ENCODE assay signal across 16 mouse cellular contexts in the genomic region with DNA sequence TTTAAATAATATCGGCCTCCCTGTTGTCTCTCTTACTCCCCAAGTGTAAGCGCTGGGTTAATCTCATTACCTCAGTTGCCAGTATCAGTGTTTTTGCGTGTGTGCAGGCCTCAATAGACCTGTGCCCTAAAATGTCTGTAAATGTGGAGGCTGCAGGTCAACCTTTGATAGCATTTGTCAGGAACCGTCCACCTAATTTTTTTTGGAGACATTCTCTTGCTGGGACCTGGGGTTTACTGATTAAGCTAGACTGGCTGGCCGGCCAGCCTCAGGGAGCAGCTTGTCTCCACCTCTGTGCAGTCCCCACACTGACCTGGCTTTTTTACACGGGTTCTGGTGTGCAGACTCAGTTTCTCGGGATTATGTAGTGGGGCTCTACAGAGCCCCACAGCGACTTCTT. TPM values are rescaled to one million over a fixed set of nuclear protein-coding genes. Genes with fewer than 3 reads are reported as not detected.
DNase-seq lines count a peak whose midpoint lies in the region; ATAC-seq and TF ChIP-seq lines count a peak whose summit lies in the region.
"Had no signal": no experiment of that assay in that cellular context is flagged by ENCODE, and none has a peak within 500 bp of the region (broad histone marks: within the 10 kb centered on the region; RNA-seq: fewer than 3 reads in every experiment).

No protein-coding gene starts in this region.

- no peak for ATAC-seq in heart, embryonic 14.5 days (ENCODE audit: insufficient number of reproducible peaks, insufficient read depth, low FRiP score, low read depth)
- ATAC-seq in stomach, embryonic 14.5 days (ENCODE audit: insufficient number of reproducible peaks, insufficient read depth, low FRiP score, low read depth) = 0 out of 2 replicates have a peak, but pooled peaks have one; percentile 34
- ATAC-seq in stomach, postnatal 0 days (ENCODE audit: low FRiP score, low TSS enrichment) = no peak
- ATAC-seq in liver, embryonic 12.5 days = peak; percentile 89
- ATAC-seq in CD4-positive, CD25-positive, alpha-beta regulatory T cell, adult 4 months = no peak
- ATAC-seq: intestine, embryonic 15.5 days had no signal

- no peaks in the 10 kb centered on the region for H3K9me3 ChIP-seq in heart, embryonic 14.5 days (ENCODE audit: control insufficient read depth, low read length)
- no peaks in the 10 kb centered on the region for H3K9me3 ChIP-seq in stomach, embryonic 14.5 days (ENCODE audit: control insufficient read depth, low read depth, low read length)
- no peaks in the 10 kb centered on the region for H3K9me3 ChIP-seq in stomach, postnatal 0 days (ENCODE audit: control insufficient read depth, low read length)
- H3K9me3 ChIP-seq in liver, embryonic 12.5 days (replicated peaks) = no peaks in the 10 kb centered on the region
- peaks cover 3% of the 10 kb centered on the region; the same call in 1 of the 2 replicates for H3K9me3 ChIP-seq in forebrain, embryonic 10.5 days
- H3K9me3 ChIP-seq: intestine, embryonic 15.5 days; limb, embryonic 15.5 days; neural tube, embryonic 13.5 days had no signal

- 0 out of 4 replicates have a peak overlapping the region, but pooled peaks of 1 of the 2 experiments have one; percentile 19 for H3K27ac ChIP-seq in heart, embryonic 14.5 days (replicated peaks in 1 of 2; ENCODE audit: control insufficient read depth in 1 of 2, insufficient read depth in 1 of 2, low read depth in 2 of 2, low read length in 2 of 2)
- H3K27ac ChIP-seq in stomach, embryonic 14.5 days (ENCODE audit: low read length) = no peak overlapping the region
- H3K27ac ChIP-seq in stomach, postnatal 0 days (replicated peaks) = no peak overlapping the region
- peak overlapping the region; percentile 94 for H3K27ac ChIP-seq in liver, embryonic 12.5 days
- H3K27ac ChIP-seq in forebrain, embryonic 10.5 days = no peak overlapping the region
- H3K27ac ChIP-seq: intestine, embryonic 15.5 days; limb, embryonic 15.5 days; macrophage; neural tube, embryonic 13.5 days had no signal

- peak overlapping the region; percentile 17; the same call in 1 of the 2 replicates for H3K9ac ChIP-seq in heart, embryonic 14.5 days (ENCODE audit: low read length)
- H3K9ac ChIP-seq in stomach, embryonic 14.5 days (replicated peaks; ENCODE audit: low read depth, low read length) = no peak overlapping the region
- H3K9ac ChIP-seq in stomach, postnatal 0 days (ENCODE audit: low read length) = no peak overlapping the region
- peak overlapping the region; percentile 48 for H3K9ac ChIP-seq in liver, embryonic 12.5 days
- H3K9ac ChIP-seq: intestine, embryonic 15.5 days; limb, embryonic 15.5 days; neural tube, embryonic 13.5 days had no signal

- 46% methylated on average over 8 of the region's 8 CpGs for WGBS in heart, embryonic 14.5 days
- 66% methylated on average over 8 of the region's 8 CpGs for WGBS in stomach, embryonic 14.5 days
- 63% methylated on average over 8 of the region's 8 CpGs for WGBS in stomach, postnatal 0 days
- WGBS in liver, embryonic 12.5 days (ENCODE audit: insufficient replicate concordance) = 19% methylated on average over 8 of the region's 8 CpGs
- WGBS in forebrain, embryonic 10.5 days = 82% methylated on average over 8 of the region's 8 CpGs

- TF ChIP-seq EP300 in stomach, postnatal 0 days (optimal IDR thresholded peaks at IDR 0.05) = no peak

- H3K4me1 ChIP-seq in heart, embryonic 14.5 days (ENCODE audit: control insufficient read depth in 2 of 2, insufficient read depth in 2 of 2, low read length in 2 of 2) = peaks cover 41 to 70% of the 10 kb centered on the region in 2 experiments
- H3K4me1 ChIP-seq in stomach, embryonic 14.5 days (ENCODE audit: control insufficient read depth, insufficient read depth, low read length) = peaks cover 10% of the 10 kb centered on the region; the same call in 1 of the 2 replicates
- peaks cover 2% of the 10 kb centered on the region; the same call in 1 of the 2 replicates for H3K4me1 ChIP-seq in stomach, postnatal 0 days (replicated peaks; ENCODE audit: control insufficient read depth, insufficient read depth)
- peaks cover 99% of the 10 kb centered on the region for H3K4me1 ChIP-seq in liver, embryonic 12.5 days
- H3K4me1 ChIP-seq in forebrain, embryonic 10.5 days = peaks cover 8% of the 10 kb centered on the region; the same call in 1 of the 2 replicates

- DNase-seq in heart, adult 8-10 months (ENCODE audit: low spot score) = no peak
- DNase-seq in stomach, postnatal 0 days (ENCODE audit: low spot score) = no peak
- peak; percentile 60 for DNase-seq in yolk sac, embryonic 10.5 days (ENCODE audit: low spot score)
- DNase-seq in forebrain, embryonic 10.5 days (ENCODE audit: extremely low spot score, low spot score) = no peak
- DNase-seq: adrenal gland, postnatal 36 days; B cell, adult 2 months; cerebellum, adult 18-20 months; thymus, adult 18-20 months had no signal

- H3K4me3 ChIP-seq in heart, embryonic 14.5 days (ENCODE audit: control insufficient read depth in 1 of 2, insufficient read depth in 1 of 2, low read depth in 1 of 2, low read length in 2 of 2) = no peak overlapping the region
- H3K4me3 ChIP-seq in stomach, embryonic 14.5 days (ENCODE audit: low read depth, low read length) = no peak overlapping the region
- H3K4me3 ChIP-seq in stomach, postnatal 0 days (ENCODE audit: low read depth, low read length) = no peak overlapping the region
- peak overlapping the region; percentile 21 for H3K4me3 ChIP-seq in liver, embryonic 12.5 days
- H3K4me3 ChIP-seq in forebrain, embryonic 10.5 days = no peak overlapping the region
- H3K4me3 ChIP-seq: intestine, embryonic 15.5 days; limb, embryonic 15.5 days; neural tube, embryonic 13.5 days had no signal

- no peaks in the 10 kb centered on the region for H3K27me3 ChIP-seq in heart, embryonic 14.5 days (ENCODE audit: control insufficient read depth, insufficient read depth, low read length)
- H3K27me3 ChIP-seq in stomach, embryonic 14.5 days (ENCODE audit: control insufficient read depth, insufficient read depth, low read length) = no peaks in the 10 kb centered on the region
- no peaks in the 10 kb centered on the region for H3K27me3 ChIP-seq in stomach, postnatal 0 days (ENCODE audit: control insufficient read depth, insufficient read depth, low read length)
- H3K27me3 ChIP-seq in liver, embryonic 12.5 days (replicated peaks) = no peaks in the 10 kb centered on the region
- H3K27me3 ChIP-seq in forebrain, embryonic 10.5 days (ENCODE audit: poor library complexity, severe bottlenecking) = no peaks in the 10 kb centered on the region
- H3K27me3 ChIP-seq: intestine, embryonic 15.5 days; limb, embryonic 15.5 days; neural tube, embryonic 13.5 days had no signal

- H3K36me3 ChIP-seq in heart, embryonic 14.5 days (ENCODE audit: control insufficient read depth, insufficient read depth, low read length) = 0 out of 2 replicates have a peak, but pooled peaks cover 9% of the 10 kb centered on the region
- H3K36me3 ChIP-seq in stomach, embryonic 14.5 days (ENCODE audit: control insufficient read depth, insufficient read depth, low read length) = no peaks in the 10 kb centered on the region
- no peaks in the 10 kb centered on the region for H3K36me3 ChIP-seq in stomach, postnatal 0 days (ENCODE audit: control insufficient read depth, insufficient read depth, low read length)
- peaks cover 11% of the 10 kb centered on the region; the same call in 1 of the 2 replicates for H3K36me3 ChIP-seq in liver, embryonic 12.5 days
- H3K36me3 ChIP-seq in forebrain, embryonic 10.5 days (replicated peaks) = peaks cover 26% of the 10 kb centered on the region; the same call in 1 of the 2 replicates
- H3K36me3 ChIP-seq: intestine, embryonic 15.5 days; limb, embryonic 15.5 days; neural tube, embryonic 13.5 days had no signal

- no peak overlapping the region for H3K4me2 ChIP-seq in heart, embryonic 14.5 days (ENCODE audit: low read length)
- H3K4me2 ChIP-seq in stomach, embryonic 14.5 days (replicated peaks; ENCODE audit: low read depth, low read length) = no peak overlapping the region
- H3K4me2 ChIP-seq in stomach, postnatal 0 days (replicated peaks; ENCODE audit: low read depth) = no peak overlapping the region
- H3K4me2 ChIP-seq in liver, embryonic 12.5 days = peak overlapping the region; percentile 66
- H3K4me2 ChIP-seq: intestine, embryonic 15.5 days; limb, embryonic 15.5 days; neural tube, embryonic 13.5 days had no signal

- TF ChIP-seq CTCF in stomach, postnatal 0 days (IDR thresholded peaks at IDR 0.05; ENCODE audit: low read depth) = no peak

RNA-seq across cellular contexts. Expression of a gene that starts 30.4 kb away (rescaled TPM):
- 22.9 and 24.8 TPM in 2 replicates for polyA plus RNA-seq in heart, embryonic 14.5 days (2014; fragmentation: Nextera tagmentation; extraction: Ambion mirVana)
- total RNA-seq in heart, adult 8-10 months (2022) = 10 to 100 TPM; 23.3 to 28.6 (median 24.9) TPM
- polyA plus RNA-seq in stomach, embryonic 14.5 days (2014; fragmentation: Nextera tagmentation; extraction: Ambion mirVana) = 25.1 and 27.2 TPM in 2 replicates
- 9.4 and 10.0 TPM in 2 replicates for polyA plus RNA-seq in stomach, postnatal 0 days (2015; fragmentation: Nextera tagmentation; extraction: Ambion mirVana)
- 9.5 and 10.2 TPM in 2 replicates for polyA plus RNA-seq in liver, embryonic 12.5 days (2016; fragmentation: Nextera tagmentation; extraction: Ambion mirVana)
- 10 to 100 TPM; 28.7 to 30.9 TPM for polyA plus RNA-seq in CD4-positive, CD25-positive, alpha-beta regulatory T cell, adult 4 months (2017; shearing (Covaris generic))
- 16.5 and 19.8 TPM in 2 replicates for polyA plus RNA-seq in forebrain, embryonic 10.5 days (2016; fragmentation: Nextera tagmentation; extraction: Ambion mirVana)

Comparison
In these comparisons a context has a peak if more than half of its experiments do, and no peak if none do; other contexts are left out.
1. ATAC-seq: peak in stomach, embryonic 14.5 days (single experiment) and liver, embryonic 12.5 days (single experiment); none in heart, embryonic 14.5 days (single experiment), stomach, postnatal 0 days (single experiment) and CD4-positive, CD25-positive, alpha-beta regulatory T cell, adult 4 months (single experiment).
2. H3K9ac ChIP-seq: peak in heart, embryonic 14.5 days (single experiment) and liver, embryonic 12.5 days (single experiment); none in stomach, embryonic 14.5 days (single experiment) and stomach, postnatal 0 days (single experiment).